Mouse (Mus musculus): ENCODE results near the gene Gpr27. TPM values are rescaled to one million over a fixed set of nuclear protein-coding genes. Genes with fewer than 3 reads are reported as not detected.

The Gpr27 gene
- polyA plus RNA-seq, 1 experiment from 2014 or later: 0.92 TPM

- H3K27ac ChIP-seq: no peak overlapping the region
- peaks cover 47% of the 10 kb centered on the region for H3K27me3 ChIP-seq (ENCODE audit: insufficient read depth, poor library complexity, severe bottlenecking)
- H3K36me3 ChIP-seq: no peaks in the 10 kb centered on the region
- no peaks in the 10 kb centered on the region for H3K9me3 ChIP-seq
- peaks cover 25% of the 10 kb centered on the region for H3K4me1 ChIP-seq
- 74% methylated on average over 8 of the region's 8 CpGs for WGBS
- no peak overlapping the region for H3K4me3 ChIP-seq
- no peak for DNase-seq (ENCODE audit: low spot score)
Observed at GRCm38 (mm10) chr6:99663232-99663631, 29.2 kb upstream of the Gpr27 start.

- H3K4me1 ChIP-seq: peaks cover 28% of the 10 kb centered on the region
- peak overlapping the region; percentile 93 for H3K27ac ChIP-seq
- no peaks in the 10 kb centered on the region for H3K9me3 ChIP-seq
- WGBS: 30% methylated on average over 16 of the region's 16 CpGs
- peaks cover 56% of the 10 kb centered on the region for H3K27me3 ChIP-seq (ENCODE audit: insufficient read depth, poor library complexity, severe bottlenecking)
- H3K36me3 ChIP-seq: no peaks in the 10 kb centered on the region
- DNase-seq (ENCODE audit: low spot score): no peak
- H3K4me3 ChIP-seq: peak overlapping the region; percentile 95
Observed at GRCm38 (mm10) chr6:99665457-99666317, 26.8 kb upstream of the Gpr27 start.

- H3K27me3 ChIP-seq (ENCODE audit: insufficient read depth, poor library complexity, severe bottlenecking): peaks cover 56% of the 10 kb centered on the region
- H3K4me3 ChIP-seq: peak within 1 kb of the TSS; percentile 95
- H3K4me1 ChIP-seq: peaks cover 28% of the 10 kb centered on the region
- no peak for DNase-seq (ENCODE audit: low spot score)
- H3K9me3 ChIP-seq: no peaks in the 10 kb centered on the region
- peak within 1 kb of the TSS; percentile 93 for H3K27ac ChIP-seq
- no peaks in the 10 kb centered on the region for H3K36me3 ChIP-seq
- under 1% methylated on average over 55 of the region's 75 CpGs for WGBS
Observed at GRCm38 (mm10) chr6:99666318-99667171, 25.9 kb upstream of the Gpr27 start, which contains the start of the genes Eif4e3 and Gm20696. TSS of gene Eif4e3 (minus strand) at chr6:99666771. TSS of gene Gm20696 (minus strand) at chr6:99666797.

- WGBS: 46% methylated on average over 8 of the region's 8 CpGs
- DNase-seq (ENCODE audit: low spot score): no peak
- H3K4me3 ChIP-seq: peak overlapping the region; percentile 95; the same call in 1 of the 2 replicates
- H3K4me1 ChIP-seq: peaks cover 28% of the 10 kb centered on the region
- peak overlapping the region; percentile 93; the same call in 1 of the 2 replicates for H3K27ac ChIP-seq
- H3K27me3 ChIP-seq (ENCODE audit: insufficient read depth, poor library complexity, severe bottlenecking): peaks cover 56% of the 10 kb centered on the region
- H3K36me3 ChIP-seq: no peaks in the 10 kb centered on the region
- H3K9me3 ChIP-seq: no peaks in the 10 kb centered on the region
Observed at GRCm38 (mm10) chr6:99667290-99667689, 25.2 kb upstream of the Gpr27 start.

GRCm38 (mm10) chr6:99669481-99670325 is 22.8 kb upstream of the Gpr27 start:
- 45% methylated on average over 5 of the region's 5 CpGs for WGBS
- no peaks in the 10 kb centered on the region for H3K36me3 ChIP-seq
- no peaks in the 10 kb centered on the region for H3K9me3 ChIP-seq
- H3K4me1 ChIP-seq: peaks cover 24% of the 10 kb centered on the region
- H3K27ac ChIP-seq: no peak overlapping the region
- H3K4me3 ChIP-seq: no peak overlapping the region
- no peak for DNase-seq (ENCODE audit: low spot score)
- H3K27me3 ChIP-seq (ENCODE audit: insufficient read depth, poor library complexity, severe bottlenecking): peaks cover 39% of the 10 kb centered on the region

- no peaks in the 10 kb centered on the region for H3K9me3 ChIP-seq
- peaks cover 31% of the 10 kb centered on the region for H3K27me3 ChIP-seq (ENCODE audit: insufficient read depth, poor library complexity, severe bottlenecking)
- H3K4me3 ChIP-seq: no peak overlapping the region
- no peaks in the 10 kb centered on the region for H3K36me3 ChIP-seq
- DNase-seq (ENCODE audit: low spot score): peak; percentile 83
- peaks cover 23% of the 10 kb centered on the region for H3K4me1 ChIP-seq
- 77% methylated on average over 7 of the region's 7 CpGs for WGBS
- no peak overlapping the region for H3K27ac ChIP-seq
Observed at GRCm38 (mm10) chr6:99670481-99671119, 21.9 kb upstream of the Gpr27 start.

GRCm38 (mm10) chr6:99671768-99672167 is 20.7 kb upstream of the Gpr27 start:
- DNase-seq (ENCODE audit: low spot score): no peak
- Histone ChIP-seq H3K4me1 (peaks cover 12% of the 10 kb centered on the region), H3K9me3 (no peaks in the 10 kb centered on the region), H3K36me3 (no peaks in the 10 kb centered on the region), H3K4me3 (no peak overlapping the region), H3K27ac (no peak overlapping the region), H3K27me3 (ENCODE audit: insufficient read depth, poor library complexity, severe bottlenecking) (peaks cover 31% of the 10 kb centered on the region)
- 65% methylated on average over 3 of the region's 3 CpGs for WGBS

- Histone ChIP-seq H3K36me3 (no peaks in the 10 kb centered on the region), H3K27ac (no peak overlapping the region), H3K27me3 (ENCODE audit: insufficient read depth, poor library complexity, severe bottlenecking) (peaks cover 12% of the 10 kb centered on the region), H3K9me3 (no peaks in the 10 kb centered on the region), H3K4me1 (no peaks in the 10 kb centered on the region), H3K4me3 (no peak overlapping the region)
- WGBS: 78% methylated on average over 4 of the region's 4 CpGs
- DNase-seq (ENCODE audit: low spot score): no peak
Observed at GRCm38 (mm10) chr6:99674482-99674881, 18.0 kb upstream of the Gpr27 start.

GRCm38 (mm10) chr6:99677325-99677724 is 15.2 kb upstream of the Gpr27 start:
- WGBS: 86% methylated on average over 8 of the region's 8 CpGs
- H3K4me3 ChIP-seq: no peak overlapping the region
- no peak for DNase-seq (ENCODE audit: low spot score)
- H3K27ac ChIP-seq: no peak overlapping the region
- peaks cover 6% of the 10 kb centered on the region; the same call in 1 of the 2 replicates for H3K27me3 ChIP-seq (ENCODE audit: insufficient read depth, poor library complexity, severe bottlenecking)
- H3K4me1 ChIP-seq: no peaks in the 10 kb centered on the region
- no peaks in the 10 kb centered on the region for H3K9me3 ChIP-seq
- H3K36me3 ChIP-seq: no peaks in the 10 kb centered on the region

- Histone ChIP-seq H3K27ac (no peak overlapping the region), H3K4me1 (no peaks in the 10 kb centered on the region), H3K4me3 (no peak overlapping the region), H3K9me3 (no peaks in the 10 kb centered on the region), H3K27me3 (ENCODE audit: insufficient read depth, poor library complexity, severe bottlenecking) (peaks cover 6% of the 10 kb centered on the region; the same call in 1 of the 2 replicates), H3K36me3 (no peaks in the 10 kb centered on the region)
- 78% methylated on average over 11 of the region's 11 CpGs for WGBS
- DNase-seq (ENCODE audit: low spot score): no peak
Observed at GRCm38 (mm10) chr6:99678108-99678507, 14.4 kb upstream of the Gpr27 start.

- Histone ChIP-seq H3K9me3 (no peaks in the 10 kb centered on the region; the same call in 1 of the 2 replicates), H3K4me3 (no peak overlapping the region), H3K4me1 (no peaks in the 10 kb centered on the region), H3K27me3 (ENCODE audit: insufficient read depth, poor library complexity, severe bottlenecking) (peaks cover 8% of the 10 kb centered on the region; the same call in 1 of the 2 replicates), H3K27ac (no peak overlapping the region), H3K36me3 (no peaks in the 10 kb centered on the region)
- DNase-seq (ENCODE audit: low spot score): no peak
- WGBS: 84% methylated on average over 5 of the region's 5 CpGs
Observed at GRCm38 (mm10) chr6:99683974-99684373, 8.5 kb upstream of the Gpr27 start.

GRCm38 (mm10) chr6:99684899-99685298 is 7.6 kb upstream of the Gpr27 start:
- Histone ChIP-seq H3K27ac (no peak overlapping the region), H3K27me3 (ENCODE audit: insufficient read depth, poor library complexity, severe bottlenecking) (peaks cover 13% of the 10 kb centered on the region), H3K9me3 (no peaks in the 10 kb centered on the region; the same call in 1 of the 2 replicates), H3K36me3 (no peaks in the 10 kb centered on the region), H3K4me3 (no peak overlapping the region), H3K4me1 (no peaks in the 10 kb centered on the region)
- 50% methylated on average over 5 of the region's 5 CpGs for WGBS
- DNase-seq (ENCODE audit: low spot score): no peak

All from heart, embryonic 10.5 days (tissue).